Mouse (Mus musculus) frontal cortex, postnatal 14 days (tissue): Measurements from ENCODE around the gene Chd3.

Source experiments
- DNase-seq, 2 experiments: peaks; one replicate each; pipeline ENCODE4 v3.0.0; 2022; ENCODE audit warnings: low spot score in 2 of 2

Gene Chd3

DNA sequence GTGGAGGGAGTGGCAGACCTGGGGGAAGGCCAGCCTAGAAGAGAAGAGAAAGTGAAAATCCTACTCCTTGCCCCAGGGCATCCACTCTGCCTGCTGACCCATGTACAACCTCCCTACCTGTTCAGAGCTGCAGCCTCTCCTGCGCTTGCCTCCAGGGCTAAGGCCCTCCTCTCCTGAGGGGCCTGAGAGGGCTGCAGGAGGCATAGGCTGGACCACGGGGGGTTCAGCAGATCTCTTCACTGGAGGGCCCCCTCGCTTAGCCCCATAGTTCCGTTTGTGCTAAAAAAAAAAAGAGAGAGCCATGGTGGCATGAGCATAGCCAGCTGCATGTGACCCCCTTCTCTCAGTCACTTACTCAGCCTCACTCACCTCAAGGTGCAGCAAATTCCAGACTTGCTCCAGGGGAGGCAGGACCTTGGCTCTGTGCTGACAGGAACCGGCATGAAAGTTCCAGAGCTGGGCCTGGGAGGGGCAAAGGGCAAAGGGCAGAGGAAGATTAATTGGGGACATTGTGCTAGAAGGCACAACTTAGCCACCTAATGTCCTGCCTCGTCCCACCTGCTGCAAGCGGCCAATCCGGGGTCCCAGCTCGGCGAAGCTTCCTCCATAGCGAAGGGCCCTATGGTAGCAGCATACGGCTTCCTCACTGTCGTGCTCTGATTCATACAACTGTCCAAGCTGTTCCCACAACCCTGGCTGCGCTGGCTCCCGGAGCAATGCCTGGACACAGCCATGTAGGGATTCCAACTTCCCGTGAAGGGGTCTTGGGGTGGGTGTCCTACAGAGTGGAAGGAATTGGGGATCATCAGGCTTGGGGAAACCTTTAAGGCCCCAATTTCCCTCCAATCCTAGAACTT lies 37.9 kb upstream of the Chd3 start:
- DNase-seq = no peak

GRCm38 (mm10) chr11:69406282-69406681 lies 37.1 kb upstream of the Chd3 start:
- peak in 1 of 2 experiments; percentile 17 for DNase-seq

DNA sequence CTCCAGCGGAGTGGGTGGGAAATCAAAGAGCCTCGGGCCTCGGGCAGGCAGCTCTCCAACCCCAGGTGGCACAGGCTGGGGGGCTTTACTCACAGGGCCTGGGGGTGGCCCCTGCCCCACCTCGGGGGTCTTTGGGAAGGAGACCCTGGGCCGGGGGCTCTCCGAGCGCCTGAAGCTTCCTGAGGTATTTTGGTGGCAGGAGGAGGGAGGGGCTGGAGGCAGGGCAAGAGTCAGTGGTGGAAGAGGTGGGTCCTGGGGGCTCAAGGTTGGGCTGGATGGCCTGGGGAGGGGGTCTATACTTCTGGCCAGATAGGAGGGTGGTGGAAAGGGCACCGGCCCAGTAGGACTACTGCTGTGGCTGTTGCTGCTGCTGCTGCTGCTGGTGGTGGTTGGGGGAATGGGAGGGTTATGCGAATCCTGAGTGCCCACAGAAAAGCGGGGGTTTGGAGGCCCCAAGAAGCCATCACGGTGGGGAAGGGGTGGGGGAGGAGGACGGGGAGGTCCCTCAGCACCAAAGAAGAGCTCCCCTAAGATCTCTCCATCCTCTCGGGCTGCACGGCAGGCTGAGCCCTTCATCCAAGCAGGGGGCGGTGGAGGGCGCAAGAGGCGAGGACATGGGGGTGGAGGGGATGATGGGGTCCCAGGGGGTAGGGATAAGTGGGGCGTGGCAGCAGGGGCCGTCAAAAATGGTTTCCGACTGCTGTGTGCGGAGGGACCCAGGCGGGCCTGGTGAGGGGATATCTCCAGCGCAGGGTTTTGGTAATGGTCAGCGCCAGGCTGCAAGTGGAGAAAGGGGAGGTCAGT lies 36.4 kb upstream of the Chd3 start:
- no peak for DNase-seq

DNA sequence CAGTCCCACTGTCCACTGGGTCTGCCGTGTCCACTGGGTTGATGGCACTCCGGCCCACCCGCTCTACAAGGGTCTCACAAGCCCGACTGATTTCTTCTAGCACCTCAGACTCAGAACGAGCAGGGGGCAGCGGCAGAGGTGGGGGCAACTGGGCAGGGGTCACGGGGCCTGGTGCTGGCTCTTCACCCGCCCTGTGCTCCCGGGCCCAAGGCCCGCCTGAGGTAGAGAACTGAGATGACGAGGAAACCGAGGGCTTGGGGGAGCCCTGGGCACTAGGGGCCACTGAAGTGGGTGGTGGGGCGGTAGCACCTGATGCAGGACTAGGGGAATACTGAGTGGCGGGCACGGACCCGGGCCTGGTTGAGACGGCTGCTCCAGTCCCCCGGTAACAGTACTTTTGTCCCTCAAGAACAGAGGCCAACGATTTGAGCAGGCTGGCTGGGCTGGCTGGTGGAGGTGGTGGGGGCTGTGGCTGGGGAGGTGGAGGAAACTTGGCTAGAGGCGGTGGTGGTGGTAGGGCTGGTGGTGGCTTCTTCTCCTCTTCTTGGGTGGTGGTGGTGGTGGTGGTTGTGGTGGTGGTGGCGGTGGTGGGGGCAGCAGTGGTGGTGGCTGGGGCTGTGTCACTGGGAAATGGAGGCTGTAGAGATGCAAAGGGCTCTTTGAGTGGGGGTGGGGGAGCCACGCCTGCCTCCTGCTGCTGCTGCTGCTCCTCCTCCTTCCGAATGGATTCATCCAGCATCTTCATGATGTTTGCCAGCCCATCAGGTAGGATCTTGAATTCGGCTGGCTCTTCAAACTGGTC lies 35.6 kb upstream of the Chd3 start:
- DNase-seq = no peak

DNA sequence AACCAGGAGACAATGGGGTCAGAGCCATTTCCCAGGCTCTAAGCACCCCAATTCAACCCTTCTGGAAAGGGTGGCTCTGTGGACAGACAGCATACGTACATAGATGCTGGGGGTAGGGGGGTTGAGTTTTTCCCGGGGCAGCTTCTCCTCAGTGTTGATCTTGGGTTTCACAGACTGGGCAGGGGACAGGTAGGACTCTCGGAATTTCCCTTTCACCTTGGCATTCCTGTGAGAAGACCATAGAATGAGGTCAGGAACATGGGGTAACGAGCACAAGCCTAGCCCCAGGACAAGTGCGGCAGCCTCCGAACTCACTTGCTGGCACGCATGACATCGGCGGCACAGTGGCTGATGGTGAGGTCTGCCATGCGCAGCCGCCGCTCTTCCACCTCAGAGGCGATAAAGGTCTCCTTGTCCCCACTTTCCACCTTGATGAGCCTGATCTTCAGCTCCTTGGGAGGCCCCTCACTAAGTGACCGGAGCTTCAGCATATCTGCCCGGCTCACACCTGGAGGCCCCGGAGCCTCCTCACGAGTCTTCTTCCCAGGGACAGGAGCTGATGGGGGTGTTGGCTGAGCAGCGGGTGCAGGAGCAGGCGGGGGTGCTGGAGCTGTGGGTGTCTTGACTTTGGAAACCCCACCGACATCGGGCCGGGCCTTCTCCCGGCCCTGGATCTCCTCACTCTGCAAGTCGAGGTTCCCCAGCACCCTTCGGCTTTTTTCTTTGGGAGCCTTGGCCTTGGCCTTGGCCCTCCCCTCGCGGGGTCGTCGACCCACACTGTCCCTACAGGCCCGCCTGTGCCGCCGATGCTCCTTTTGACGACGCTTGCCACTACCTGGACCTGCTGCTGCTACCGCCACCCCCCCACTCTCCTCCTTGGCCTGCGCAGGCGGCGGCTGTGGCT lies 34.7 kb upstream of the Chd3 start:
- no peak for DNase-seq

DNA sequence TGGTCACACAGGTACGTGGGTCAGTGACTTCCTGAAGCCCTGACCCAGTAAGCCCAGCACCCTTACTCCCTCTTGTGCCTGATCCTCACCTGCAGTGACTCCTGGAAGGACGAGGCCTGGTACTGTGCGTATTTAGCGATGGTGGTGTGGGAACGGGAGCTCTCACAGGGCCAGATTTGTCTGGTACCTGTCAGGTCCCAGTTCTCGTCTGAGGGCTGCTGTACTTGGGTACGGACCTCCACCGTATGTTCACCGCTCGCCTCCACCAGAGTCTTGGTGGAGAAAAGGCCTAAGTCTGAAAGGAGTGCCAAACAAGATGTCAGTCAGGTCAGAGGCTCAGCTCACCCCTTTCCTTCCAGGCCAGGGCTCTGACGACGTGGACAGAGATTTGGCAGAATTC lies 32.8 kb upstream of the Chd3 start:
- no peak for DNase-seq

- peak; percentile 80 to 83 for DNase-seq
These were observed 32.0 kb upstream of the Chd3 start for GRCm38 (mm10) chr11:69401210-69401637.

- DNase-seq = peak in 1 of 2 experiments; percentile 17
These were observed 31.1 kb upstream of the Chd3 start for GRCm38 (mm10) chr11:69400083-69400850.

GRCm38 (mm10) chr11:69399201-69400082 lies 30.2 kb upstream of the Chd3 start:
- DNase-seq = peak in 1 of 2 experiments; percentile 19

- DNase-seq = no peak
These were observed 29.4 kb upstream of the Chd3 start for GRCm38 (mm10) chr11:69398486-69399200.

GRCm38 (mm10) chr11:69398059-69398458 lies 28.9 kb upstream of the Chd3 start, which contains the start of gene Tmem88:
Gene Tmem88, minus strand, starts transcription at chr11:69398234.
- DNase-seq = peak; percentile 23 to 25

- peak in 1 of 2 experiments; percentile 26 for DNase-seq
These were observed 28.4 kb upstream of the Chd3 start for GRCm38 (mm10) chr11:69397581-69398057.

- DNase-seq = peak in 1 of 2 experiments; percentile 41
These were observed 27.6 kb upstream of the Chd3 start for GRCm38 (mm10) chr11:69396772-69397171.

- peak; percentile 94 to 96 for DNase-seq
These were observed 26.6 kb upstream of the Chd3 start for GRCm38 (mm10) chr11:69395634-69396373.

GRCm38 (mm10) chr11:69395235-69395633 lies 26.0 kb upstream of the Chd3 start, which contains the start of the genes Naa38 and Cyb5d1:
Gene Naa38, plus strand, starts transcription at chr11:69395487.
Gene Cyb5d1, minus strand, starts transcription at chr11:69395631.
- DNase-seq = peak; percentile 83 to 88

- DNase-seq = peak in 1 of 2 experiments; percentile 17
These were observed 25.5 kb upstream of the Chd3 start for GRCm38 (mm10) chr11:69394591-69395167.
